Mouse (Mus musculus): ENCODE measurements around the gene Lamtor4.
A peak's percentile ranks its signal among the peaks of the same experiment; 100 is the strongest.

DNA sequence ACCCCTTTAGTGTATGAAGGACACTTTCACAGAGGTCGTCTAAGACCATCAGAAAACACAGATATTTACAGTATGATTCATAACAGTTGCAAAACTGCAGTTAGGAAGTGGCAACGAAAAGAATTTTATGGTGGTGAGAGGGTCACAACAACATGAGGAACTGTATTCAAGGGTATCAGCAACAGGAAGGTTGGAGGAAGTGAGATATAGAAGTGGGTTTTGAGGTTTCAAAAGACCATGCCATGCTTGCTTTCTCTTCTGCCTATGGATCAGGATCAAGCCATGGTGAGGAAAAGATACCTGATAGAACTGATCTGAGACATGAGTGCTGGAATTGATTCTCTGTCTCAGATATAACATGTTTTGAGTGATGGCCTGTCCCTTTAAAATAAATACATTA lies 27.9 kb upstream of the Lamtor4 start:
- TF ChIP-seq CTCF (IDR thresholded peaks at IDR 0.05; ENCODE audit: low read depth), result no peak
- peak; percentile 39; the same call in 1 of the 2 replicates for TF ChIP-seq EP300 (IDR thresholded peaks at IDR 0.05; ENCODE audit: low read depth)
